Mouse (Mus musculus): ENCODE measurements around the gene Creg1. TPM values are rescaled to one million over a fixed set of nuclear protein-coding genes. Genes with fewer than 3 reads are reported as not detected.
"Not testable (repeated sequence)": the region's sequence is repeated elsewhere in the genome, so short reads cannot be mapped to it uniquely, and the experiment has no call there.

Gene Creg1
- polyA plus RNA-seq, 1 experiment from 2014 or later: 334 TPM

GRCm38 (mm10) chr1:165751838-165752237 is 11.7 kb upstream of the Creg1 start:
- ATAC-seq (ENCODE audit: insufficient read depth): no peak
- 62% methylated on average over 5 of the region's 5 CpGs for WGBS (ENCODE audit: insufficient replicate concordance)
- Histone ChIP-seq H3K27me3 (peaks cover 10% of the 10 kb centered on the region; the same call in 1 of the 2 replicates), H3K9ac (no peak overlapping the region), H3K9me3 (replicated peaks) (no peaks in the 10 kb centered on the region), H3K27ac (replicated peaks) (no peak overlapping the region), H3K36me3 (replicated peaks) (no peaks in the 10 kb centered on the region), H3K4me2 (no peak overlapping the region), H3K4me1 (replicated peaks) (no peaks in the 10 kb centered on the region), H3K4me3 (replicated peaks) (no peak overlapping the region)

GRCm38 (mm10) chr1:165754205-165754604 is 9.3 kb upstream of the Creg1 start:
- no peak overlapping the region for H3K4me2 ChIP-seq
- H3K4me3 ChIP-seq (replicated peaks): no peak overlapping the region
- 82% methylated on average over 6 of the region's 6 CpGs for WGBS (ENCODE audit: insufficient replicate concordance)
- H3K27me3 ChIP-seq: peaks cover 13% of the 10 kb centered on the region; the same call in 1 of the 2 replicates
- no peaks in the 10 kb centered on the region for H3K36me3 ChIP-seq (replicated peaks)
- no peak overlapping the region for H3K27ac ChIP-seq (replicated peaks)
- no peak for ATAC-seq (ENCODE audit: insufficient read depth)
- no peaks in the 10 kb centered on the region for H3K9me3 ChIP-seq (replicated peaks)
- no peaks in the 10 kb centered on the region for H3K4me1 ChIP-seq (replicated peaks)
- H3K9ac ChIP-seq: no peak overlapping the region

DNA sequence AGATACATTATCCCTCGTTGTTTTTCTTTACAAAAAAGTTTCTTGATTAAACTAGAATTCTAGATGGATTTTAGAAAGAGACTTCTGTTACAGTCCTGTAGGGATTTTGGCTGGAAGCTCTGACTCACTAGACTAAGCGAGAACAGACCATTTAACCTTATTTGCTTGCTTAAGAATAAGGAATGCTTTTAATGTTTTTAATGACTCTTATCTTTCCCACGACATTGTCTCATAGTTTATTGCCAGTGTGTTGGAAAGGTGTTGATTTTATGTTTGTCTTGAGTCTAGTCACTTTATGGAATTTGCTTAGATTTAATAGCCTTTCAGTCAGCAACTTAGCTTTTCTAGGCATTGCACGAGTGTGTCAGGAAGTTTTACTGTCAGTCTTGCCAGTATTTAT is 8.4 kb upstream of the Creg1 start:
- no peaks in the 10 kb centered on the region for H3K9me3 ChIP-seq (replicated peaks)
- H3K4me2 ChIP-seq: no peak overlapping the region
- H3K4me3 ChIP-seq (replicated peaks): no peak overlapping the region
- no peak for ATAC-seq (ENCODE audit: insufficient read depth)
- H3K36me3 ChIP-seq (replicated peaks): no peaks in the 10 kb centered on the region
- no peaks in the 10 kb centered on the region for H3K4me1 ChIP-seq (replicated peaks)
- WGBS (ENCODE audit: insufficient replicate concordance): 38% methylated on average over 4 of the region's 4 CpGs
- H3K27ac ChIP-seq (replicated peaks): no peak overlapping the region
- peaks cover 10% of the 10 kb centered on the region; the same call in 1 of the 2 replicates for H3K27me3 ChIP-seq
- no peak overlapping the region for H3K9ac ChIP-seq

DNA sequence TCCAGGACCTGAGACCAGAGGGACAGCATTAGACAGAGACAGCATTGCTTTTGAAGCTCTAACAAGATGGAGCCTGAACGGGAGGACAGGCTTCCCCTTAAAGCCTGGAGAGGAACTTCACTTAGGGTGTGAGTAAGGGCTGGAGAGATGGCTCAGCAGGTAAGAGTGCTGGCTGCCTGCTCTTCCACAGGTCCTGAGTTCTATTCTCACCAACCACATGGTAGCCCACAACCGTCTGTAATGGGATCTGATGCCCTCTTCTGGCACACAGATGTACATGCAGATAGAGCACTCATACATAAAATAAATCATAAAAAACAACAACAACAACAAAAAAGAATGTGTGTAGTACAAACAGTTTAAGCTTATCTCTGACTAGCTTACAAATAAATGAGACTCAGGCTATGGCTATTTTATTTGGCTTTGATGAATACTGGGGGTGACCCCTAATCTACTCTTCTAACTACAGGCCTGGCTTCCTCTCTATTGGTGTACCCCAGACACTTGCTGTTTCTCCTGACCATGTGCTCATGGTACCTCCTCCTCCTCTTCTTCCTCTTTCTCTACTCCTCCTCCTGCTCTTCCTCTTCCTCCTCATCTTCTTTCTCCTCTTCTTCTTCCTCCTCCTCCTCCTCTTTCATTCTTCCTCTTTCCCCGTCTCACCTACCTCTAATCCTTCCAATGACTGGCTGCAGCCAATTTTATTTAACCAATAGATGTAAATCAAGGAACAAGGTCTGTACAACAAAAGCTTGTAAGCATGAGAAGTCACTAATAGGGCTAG is 1.8 kb upstream of the Creg1 start:
- Histone ChIP-seq H3K9ac (no peak overlapping the region), H3K27ac (replicated peaks) (no peak overlapping the region), H3K4me2 (no peak overlapping the region), H3K4me3 (replicated peaks) (no peak overlapping the region), H3K9me3 (replicated peaks) (no peaks in the 10 kb centered on the region), H3K27me3 (peaks cover 6% of the 10 kb centered on the region; the same call in 1 of the 2 replicates), H3K36me3 (replicated peaks) (peaks cover 11% of the 10 kb centered on the region; the same call in 1 of the 2 replicates), H3K4me1 (replicated peaks) (peaks cover 36% of the 10 kb centered on the region)
- no peak for ATAC-seq (ENCODE audit: insufficient read depth)
- 62% methylated on average over 3 of the region's 3 CpGs for WGBS (ENCODE audit: insufficient replicate concordance)

DNA sequence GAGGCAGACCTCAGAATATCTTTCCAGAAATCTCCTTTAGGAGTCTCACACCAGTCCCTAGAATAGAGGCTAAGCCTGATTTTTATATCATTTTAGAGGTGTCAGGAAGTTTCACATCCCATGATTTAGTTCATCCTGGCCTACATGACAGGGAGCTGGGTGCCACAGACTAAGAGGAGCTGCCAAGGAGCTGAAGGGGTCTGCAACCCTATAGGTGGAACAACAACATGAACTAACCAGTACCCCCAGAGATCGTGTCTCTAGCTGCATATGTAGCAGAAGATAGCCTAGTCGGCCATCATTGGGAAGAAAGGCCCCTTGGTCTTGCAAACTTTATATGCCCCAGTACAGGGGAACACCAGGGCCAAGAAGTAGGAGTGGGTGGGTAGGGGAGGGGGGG is 1.0 kb upstream of the Creg1 start:
- H3K27ac ChIP-seq (replicated peaks); H3K9me3 ChIP-seq (replicated peaks); ATAC-seq (ENCODE audit: insufficient read depth); H3K9ac ChIP-seq; H3K27me3 ChIP-seq: not testable (repeated sequence)
- H3K36me3 ChIP-seq (replicated peaks): peaks cover 11% of the 10 kb centered on the region
- H3K4me1 ChIP-seq (replicated peaks): peaks cover 44% of the 10 kb centered on the region
- peak overlapping the region; percentile 88 for H3K4me3 ChIP-seq (replicated peaks)
- 27% methylated on average over 2 of the region's 2 CpGs for WGBS (ENCODE audit: insufficient replicate concordance)
- H3K4me2 ChIP-seq: peak overlapping the region; percentile 87

DNA sequence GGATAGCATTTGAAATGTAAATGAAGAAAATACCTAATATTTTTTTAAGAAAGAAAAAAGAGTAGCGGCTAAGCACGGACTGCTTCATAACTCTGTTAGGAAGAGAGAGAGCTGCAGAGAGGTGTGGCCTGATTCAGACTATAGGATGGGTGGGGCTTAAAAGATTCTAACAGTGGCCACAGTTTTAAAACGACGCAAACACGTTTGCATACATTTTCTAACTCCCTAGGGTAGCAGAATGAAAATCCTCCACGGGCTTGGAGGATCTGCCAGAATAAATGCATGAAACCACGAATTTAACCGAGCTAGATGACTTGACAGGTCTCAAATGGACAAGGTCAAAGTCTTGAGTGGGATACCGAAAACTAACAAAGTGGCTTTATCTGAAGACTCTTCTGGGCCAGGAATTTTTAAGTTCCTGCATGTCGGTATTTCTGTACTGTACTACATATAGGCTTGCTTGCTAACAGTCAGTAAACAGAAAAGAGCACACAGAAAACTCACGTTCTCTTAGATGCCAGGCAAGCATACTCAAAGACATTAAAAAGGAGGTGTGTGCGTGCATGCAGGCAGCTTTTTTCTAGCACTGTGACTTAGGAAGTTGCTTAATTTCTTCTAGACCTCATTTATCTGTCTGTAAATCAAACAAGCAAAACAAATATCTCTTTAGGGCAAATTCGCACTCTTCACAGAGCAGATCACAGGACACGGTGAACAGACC is 472 bp upstream of the Creg1 start:
- WGBS (ENCODE audit: insufficient replicate concordance): 8% methylated on average over 14 of the region's 14 CpGs
- peak overlapping the region; percentile 96 for H3K9ac ChIP-seq
- no peaks in the 10 kb centered on the region for H3K27me3 ChIP-seq
- peaks cover 11% of the 10 kb centered on the region for H3K36me3 ChIP-seq (replicated peaks)
- peak overlapping the region; percentile 88 for H3K4me3 ChIP-seq (replicated peaks)
- H3K9me3 ChIP-seq (replicated peaks): no peaks in the 10 kb centered on the region
- no peak for ATAC-seq (ENCODE audit: insufficient read depth)
- peak overlapping the region; percentile 98 for H3K27ac ChIP-seq (replicated peaks)
- peak overlapping the region; percentile 87 for H3K4me2 ChIP-seq
- peaks cover 49% of the 10 kb centered on the region for H3K4me1 ChIP-seq (replicated peaks)

DNA sequence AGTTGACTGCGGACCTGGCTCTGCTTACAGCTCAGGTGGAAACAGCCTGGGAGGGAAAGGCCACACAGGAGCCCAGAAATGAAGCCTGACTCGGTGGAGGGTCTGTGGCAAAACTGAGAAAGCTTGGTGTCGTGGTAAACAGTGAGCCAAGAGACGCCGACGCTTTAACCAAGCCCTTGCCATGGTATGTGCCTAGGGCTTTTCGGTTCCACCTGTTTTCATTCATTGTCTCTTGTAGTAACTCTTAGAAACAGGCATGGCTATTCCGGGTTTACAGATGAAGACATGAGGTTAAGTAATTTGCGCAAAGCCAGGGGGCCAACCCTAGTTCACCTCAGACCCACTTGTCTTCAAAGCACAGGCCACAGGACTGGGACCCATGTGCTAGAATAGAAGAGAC is 1.0 kb downstream of the Creg1 start:
- H3K9me3 ChIP-seq (replicated peaks): no peaks in the 10 kb centered on the region
- WGBS (ENCODE audit: insufficient replicate concordance): 24% methylated on average over 9 of the region's 9 CpGs
- peaks cover 63% of the 10 kb centered on the region for H3K4me1 ChIP-seq (replicated peaks)
- peak overlapping the region; percentile 88 for H3K4me3 ChIP-seq (replicated peaks)
- H3K27ac ChIP-seq (replicated peaks): peak overlapping the region; percentile 98
- no peak for ATAC-seq (ENCODE audit: insufficient read depth)
- peaks cover 13% of the 10 kb centered on the region for H3K36me3 ChIP-seq (replicated peaks)
- peak overlapping the region; percentile 96 for H3K9ac ChIP-seq
- peak overlapping the region; percentile 87 for H3K4me2 ChIP-seq
- H3K27me3 ChIP-seq: no peaks in the 10 kb centered on the region

- no peaks in the 10 kb centered on the region for H3K27me3 ChIP-seq
- H3K4me3 ChIP-seq (replicated peaks): peak overlapping the region; percentile 88
- peaks cover 17% of the 10 kb centered on the region for H3K36me3 ChIP-seq (replicated peaks)
- peak overlapping the region; percentile 96 for H3K9ac ChIP-seq
- WGBS (ENCODE audit: insufficient replicate concordance): 56% methylated on average over 11 of the region's 11 CpGs
- peak overlapping the region; percentile 87 for H3K4me2 ChIP-seq
- H3K27ac ChIP-seq (replicated peaks): peak overlapping the region; percentile 98
- no peaks in the 10 kb centered on the region for H3K9me3 ChIP-seq (replicated peaks)
- peaks cover 67% of the 10 kb centered on the region for H3K4me1 ChIP-seq (replicated peaks)
- no peak for ATAC-seq (ENCODE audit: insufficient read depth)
Observed at GRCm38 (mm10) chr1:165765041-165765440, 1.5 kb downstream of the Creg1 start.

GRCm38 (mm10) chr1:165765651-165766294 is 2.2 kb downstream of the Creg1 start:
- Histone ChIP-seq H3K4me2 (peak overlapping the region; percentile 87), H3K36me3 (replicated peaks) (peaks cover 25% of the 10 kb centered on the region), H3K27ac (replicated peaks) (peak overlapping the region; percentile 98), H3K4me1 (replicated peaks) (peaks cover 75% of the 10 kb centered on the region), H3K9me3 (replicated peaks) (no peaks in the 10 kb centered on the region), H3K27me3 (no peaks in the 10 kb centered on the region), H3K4me3 (replicated peaks) (peak overlapping the region; percentile 88), H3K9ac (peak overlapping the region; percentile 96)
- WGBS (ENCODE audit: insufficient replicate concordance): 48% methylated on average over 17 of the region's 17 CpGs
- ATAC-seq (ENCODE audit: insufficient read depth): no peak

- Histone ChIP-seq H3K9me3 (replicated peaks) (no peaks in the 10 kb centered on the region), H3K36me3 (replicated peaks) (peaks cover 31% of the 10 kb centered on the region), H3K27ac (replicated peaks) (peak overlapping the region; percentile 98), H3K27me3 (no peaks in the 10 kb centered on the region), H3K4me2 (peak overlapping the region; percentile 87), H3K4me3 (replicated peaks) (peak overlapping the region; percentile 88), H3K4me1 (replicated peaks) (peaks cover 81% of the 10 kb centered on the region), H3K9ac (peak overlapping the region; percentile 96)
- 23% methylated on average over 7 of the region's 7 CpGs for WGBS (ENCODE audit: insufficient replicate concordance)
- peak; percentile 57 for ATAC-seq (ENCODE audit: insufficient read depth)
Observed at GRCm38 (mm10) chr1:165766295-165766890, 2.8 kb downstream of the Creg1 start.

All from liver, embryonic 15.5 days (tissue).